Comparison of ENCODE assay signal across 32 mouse cellular contexts in the genomic region with DNA sequence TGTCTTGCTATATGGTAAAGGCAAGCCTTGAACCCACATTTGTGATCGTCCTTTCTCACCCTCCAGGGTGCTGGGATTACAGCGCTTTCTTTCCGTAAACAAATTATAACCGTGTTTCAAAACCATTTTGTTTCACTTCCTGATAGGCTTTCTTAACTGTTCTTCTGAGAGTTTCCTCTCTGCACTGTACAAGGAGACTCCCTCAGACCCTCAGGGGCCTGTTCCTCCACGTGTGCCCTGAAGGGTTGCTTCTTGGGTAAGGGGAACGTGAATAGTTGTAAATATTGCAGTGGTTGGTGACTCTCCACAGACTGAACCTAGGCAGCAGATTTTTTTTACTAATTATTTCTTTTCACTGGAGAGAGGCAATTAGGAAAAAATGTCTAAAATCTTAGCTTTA. TPM values are rescaled to one million over a fixed set of nuclear protein-coding genes. Genes with fewer than 3 reads are reported as not detected.
A peak's percentile ranks its signal among the peaks of the same experiment; 100 is the strongest.
DNase-seq lines count a peak whose midpoint lies in the region; ATAC-seq and TF ChIP-seq lines count a peak whose summit lies in the region.
"Had no signal": no experiment of that assay in that cellular context is flagged by ENCODE, and none has a peak within 500 bp of the region (broad histone marks: within the 10 kb centered on the region; RNA-seq: fewer than 3 reads in every experiment).

No protein-coding gene starts in this region.

- DNase-seq in liver, postnatal 0 days, result no peak
- DNase-seq in CH12.LX (ENCODE audit: extremely low read depth), result peak; percentile 27
- no peak for DNase-seq in T-cell, adult 2 months (ENCODE audit: low spot score)
- no peak for DNase-seq in left cerebral cortex, adult 18-20 months (ENCODE audit: low spot score in 2 of 2)
- DNase-seq: adrenal gland, postnatal 10 days; adrenal gland, postnatal 36 days; cerebellum, adult 11 months; cerebellum, adult 2 months; cerebellum, adult 9-11 months; cerebellum, postnatal 25 days; embryo, embryonic 11 days; forebrain, postnatal 0 days; gastrocnemius, postnatal 25 days; heart, adult 2 months; heart, postnatal 14 days; heart, postnatal 4 days had no signal

- no peak overlapping the region for H3K9ac ChIP-seq in liver, postnatal 0 days (replicated peaks)
- H3K9ac ChIP-seq in liver, embryonic 12.5 days, result no peak overlapping the region
- H3K9ac ChIP-seq in CH12.LX (ENCODE audit: insufficient read depth, low read depth), result no peak overlapping the region
- H3K9ac ChIP-seq in forebrain, embryonic 16.5 days (replicated peaks; ENCODE audit: low read depth, low read length), result no peak overlapping the region
- H3K9ac ChIP-seq: embryonic facial prominence, embryonic 13.5 days; forebrain, embryonic 13.5 days; forebrain, postnatal 0 days; heart, embryonic 13.5 days; hindbrain, embryonic 15.5 days had no signal

- TF ChIP-seq CTCF in liver, postnatal 0 days (IDR thresholded peaks at IDR 0.05; ENCODE audit: low read depth), result no peak
- TF ChIP-seq CTCF in CH12.LX (conservative IDR thresholded peaks at IDR 0.05 in 1 of 2, IDR thresholded peaks at IDR 0.05 in 1 of 2; ENCODE audit: low read depth in 2 of 2, low read length in 2 of 2), result no peak

- 0 out of 2 replicates have a peak, but pooled peaks cover 2% of the 10 kb centered on the region for H3K4me1 ChIP-seq in liver, postnatal 0 days (ENCODE audit: insufficient read depth)
- no peaks in the 10 kb centered on the region for H3K4me1 ChIP-seq in liver, embryonic 12.5 days
- H3K4me1 ChIP-seq in CH12.LX (ENCODE audit: control insufficient read depth in 1 of 2, insufficient read depth in 2 of 2), result peaks cover 0 to 7% of the 10 kb centered on the region in 2 experiments; a peak in 2 of 4 replicates
- H3K4me1 ChIP-seq in forebrain, embryonic 16.5 days (replicated peaks; ENCODE audit: control insufficient read depth, insufficient read depth, low read length), result no peaks in the 10 kb centered on the region
- H3K4me1 ChIP-seq: embryonic facial prominence, embryonic 13.5 days; forebrain, embryonic 13.5 days; hindbrain, embryonic 15.5 days had no signal

- no peak for TF ChIP-seq POLR2A in CH12.LX (IDR thresholded peaks at IDR 0.05; ENCODE audit: low read depth, low read length)

- no peaks in the 10 kb centered on the region for H3K79me2 ChIP-seq in CH12.LX (replicated peaks; ENCODE audit: control insufficient read depth, extremely low read depth, insufficient read depth, poor library complexity, severe bottlenecking)

- peak overlapping the region; percentile 34 for H3K27ac ChIP-seq in liver, postnatal 0 days (ENCODE audit: low read depth)
- no peak overlapping the region for H3K27ac ChIP-seq in liver, embryonic 12.5 days
- H3K27ac ChIP-seq in CH12.LX (ENCODE audit: insufficient read depth, low read depth), result no peak overlapping the region
- H3K27ac ChIP-seq in forebrain, embryonic 16.5 days (ENCODE audit: low read length), result no peak overlapping the region
- H3K27ac ChIP-seq: embryonic facial prominence, embryonic 10.5 days; embryonic facial prominence, embryonic 13.5 days; forebrain, embryonic 13.5 days; heart, adult 2 months; heart, embryonic 10.5 days; heart, embryonic 13.5 days; hindbrain, embryonic 15.5 days had no signal

- no peaks in the 10 kb centered on the region for H3K36me3 ChIP-seq in liver, postnatal 0 days (replicated peaks; ENCODE audit: insufficient read depth, low read length)
- no peaks in the 10 kb centered on the region for H3K36me3 ChIP-seq in liver, embryonic 12.5 days
- H3K36me3 ChIP-seq in CH12.LX (replicated peaks in 1 of 2; ENCODE audit: control insufficient read depth in 1 of 2, insufficient read depth in 1 of 2, low read length in 1 of 2), result no peaks in the 10 kb centered on the region
- no peaks in the 10 kb centered on the region for H3K36me3 ChIP-seq in forebrain, embryonic 16.5 days (ENCODE audit: control insufficient read depth, insufficient read depth)
- H3K36me3 ChIP-seq: embryonic facial prominence, embryonic 10.5 days; embryonic facial prominence, embryonic 13.5 days; heart, embryonic 10.5 days; heart, embryonic 13.5 days; hindbrain, embryonic 15.5 days had no signal

- TF ChIP-seq EP300 in liver, postnatal 0 days (IDR thresholded peaks at IDR 0.05; ENCODE audit: low read depth), result no peak
- TF ChIP-seq EP300 in CH12.LX (IDR thresholded peaks at IDR 0.05; ENCODE audit: low read length), result no peak

- no peaks in the 10 kb centered on the region for H3K9me3 ChIP-seq in liver, postnatal 0 days (ENCODE audit: low read length)
- H3K9me3 ChIP-seq in liver, embryonic 12.5 days (replicated peaks), result no peaks in the 10 kb centered on the region
- H3K9me3 ChIP-seq in CH12.LX (replicated peaks; ENCODE audit: low read length), result peaks cover 2% of the 10 kb centered on the region
- H3K9me3 ChIP-seq in forebrain, embryonic 16.5 days (ENCODE audit: control insufficient read depth, low read length), result no peaks in the 10 kb centered on the region
- H3K9me3 ChIP-seq: embryonic facial prominence, embryonic 10.5 days; embryonic facial prominence, embryonic 13.5 days; forebrain, embryonic 13.5 days; heart, embryonic 10.5 days; heart, embryonic 13.5 days; hindbrain, embryonic 15.5 days had no signal

- in situ Hi-C loops in CH12.LX (cut with MboI; ENCODE audit: low pct_ligation_motif_present, low pct_unique_long_range_greater_than_20kb, low sequenced_read_pairs), result no loop called here

- dilution Hi-C loops in CH12.LX (cut with MboI; ENCODE audit: extremely low pct_ligation_motif_present, extremely low pct_unique_long_range_greater_than_20kb, low sequenced_read_pairs), result no loop called here

- H3K4me2 ChIP-seq in liver, postnatal 0 days (ENCODE audit: low read depth, low read length), result no peak overlapping the region
- no peak overlapping the region for H3K4me2 ChIP-seq in liver, embryonic 12.5 days
- H3K4me2 ChIP-seq in CH12.LX (ENCODE audit: insufficient read depth, low read depth, poor library complexity, severe bottlenecking), result peak overlapping the region; percentile 13; the same call in 1 of the 2 replicates
- no peak overlapping the region for H3K4me2 ChIP-seq in forebrain, embryonic 16.5 days (ENCODE audit: low read length)
- H3K4me2 ChIP-seq: embryonic facial prominence, embryonic 13.5 days; forebrain, embryonic 13.5 days; heart, embryonic 13.5 days; hindbrain, embryonic 15.5 days had no signal

- WGBS in liver, postnatal 0 days (ENCODE audit: insufficient replicate concordance), result 43% methylated on average over 6 of the region's 6 CpGs
- WGBS in liver, embryonic 12.5 days (ENCODE audit: insufficient replicate concordance), result 59% methylated on average over 6 of the region's 6 CpGs
- 80% methylated on average over 6 of the region's 6 CpGs for WGBS in forebrain, embryonic 16.5 days

- 0 out of 2 replicates have a peak, but pooled peaks have one; percentile 27 for ATAC-seq in liver, postnatal 0 days
- no peak for ATAC-seq in liver, embryonic 12.5 days
- peak; percentile 93 for ATAC-seq in granulocyte monocyte progenitor cell, adult 5-6 weeks (replicated peaks; ENCODE audit: poor library complexity, severe bottlenecking)
- ATAC-seq in monocyte, adult 5-6 weeks (replicated peaks; ENCODE audit: insufficient number of reproducible peaks, low FRiP score, low TSS enrichment, poor library complexity, severe bottlenecking), result peak; percentile 40; the same call in 1 of the 2 replicates
- ATAC-seq in forebrain, embryonic 16.5 days, result no peak
- ATAC-seq: CD4-positive, CD25-positive, alpha-beta regulatory T cell, adult 4 months; forebrain, embryonic 13.5 days; forebrain, postnatal 0 days had no signal

- H3K4me3 ChIP-seq in liver, postnatal 0 days (ENCODE audit: low read depth, low read length), result no peak overlapping the region
- H3K4me3 ChIP-seq in liver, embryonic 12.5 days, result no peak overlapping the region
- no peak overlapping the region for H3K4me3 ChIP-seq in CH12.LX (replicated peaks in 1 of 3; ENCODE audit: low read depth in 2 of 3, low read length in 2 of 3, poor library complexity in 1 of 3)
- H3K4me3 ChIP-seq in forebrain, embryonic 16.5 days (replicated peaks; ENCODE audit: low read length), result no peak overlapping the region
- H3K4me3 ChIP-seq: embryonic facial prominence, embryonic 10.5 days; embryonic facial prominence, embryonic 13.5 days; erythroblast, embryonic 14.5 days; forebrain, embryonic 13.5 days; heart, adult 2 months; heart, embryonic 10.5 days; heart, embryonic 13.5 days; hindbrain, embryonic 15.5 days had no signal

- 0 out of 2 replicates have a peak, but pooled peaks cover under 1% of the 10 kb centered on the region for H3K27me3 ChIP-seq in liver, postnatal 0 days (ENCODE audit: insufficient read depth, low read length)
- H3K27me3 ChIP-seq in liver, embryonic 12.5 days (replicated peaks), result peaks cover 23% of the 10 kb centered on the region
- no peaks in the 10 kb centered on the region for H3K27me3 ChIP-seq in CH12.LX (replicated peaks)
- no peaks in the 10 kb centered on the region for H3K27me3 ChIP-seq in forebrain, embryonic 16.5 days (replicated peaks; ENCODE audit: control insufficient read depth, insufficient read depth, low read length)
- H3K27me3 ChIP-seq: embryonic facial prominence, embryonic 13.5 days; forebrain, embryonic 13.5 days; heart, embryonic 13.5 days; hindbrain, embryonic 15.5 days had no signal

- TF ChIP-seq RAD21 in CH12.LX (IDR thresholded peaks at IDR 0.05; ENCODE audit: low read depth, low read length), result no peak

TF ChIP-seq in CH12.LX, 34 proteins besides CTCF, POLR2A, EP300 and RAD21 (continues in another document):
- TF ChIP-seq JUND (conservative IDR thresholded peaks at IDR 0.05; ENCODE audit: low read depth, low read length) (no peak), ZKSCAN1 (IDR thresholded peaks at IDR 0.05; ENCODE audit: borderline replicate concordance, low read depth, low read length) (no peak), RCOR1 (conservative IDR thresholded peaks at IDR 0.05; ENCODE audit: low read depth, low read length) (no peak), KAT2A (IDR thresholded peaks at IDR 0.05; ENCODE audit: insufficient replicate concordance, low read length) (no peak), PAX5 (IDR thresholded peaks at IDR 0.05; ENCODE audit: low read length) (no peak), BHLHE40 (IDR thresholded peaks at IDR 0.05; ENCODE audit: low read depth, low read length) (no peak), JUN (IDR thresholded peaks at IDR 0.05; ENCODE audit: insufficient read depth, low read depth, low read length) (no peak), ZNF384 (IDR thresholded peaks at IDR 0.05; ENCODE audit: low read depth, low read length) (no peak)

RNA-seq across cellular contexts. Expression of gene Rxfp1, which starts 51.3 kb away (rescaled TPM):
- 0.02 TPM in 1 of 2 replicates, not detected in the other for polyA plus RNA-seq in liver, postnatal 0 days (2015; fragmentation: Nextera tagmentation; extraction: Ambion mirVana)
- 0.02 TPM in 1 of 2 replicates, not detected in the other for polyA plus RNA-seq in liver, embryonic 12.5 days (2016; fragmentation: Nextera tagmentation; extraction: Ambion mirVana)
- total RNA-seq in CH12.LX (2012; rRNA removed) (0.08 TPM in 2 replicates), CH12.LX (2014; rRNA removed) (0.54 and 0.68 TPM in 2 replicates)
- 0.87 and 0.98 TPM in 2 replicates for polyA plus RNA-seq in CH12.LX (2012; ENCODE audit: insufficient read length, low read depth)
- not detected in 2 replicates for total RNA-seq in granulocyte monocyte progenitor cell, adult 5-6 weeks (2014; fragmentation: Nextera tagmentation)
- total RNA-seq in granulocyte monocyte progenitor cell, adult 5-6 weeks (2017), result not detected in 2 replicates
- 0.10 TPM in 1 of 3 replicates, not detected in the others for total RNA-seq in monocyte, adult 5-6 weeks (2017)
- polyA plus RNA-seq in forebrain, embryonic 16.5 days (2015; fragmentation: Nextera tagmentation; extraction: Ambion mirVana), result 0.16 and 0.41 TPM in 2 replicates
- 10 to 100 TPM; 12.0 to 16.8 TPM for total RNA-seq in left cerebral cortex, adult 18-20 months (2021)
- total RNA-seq: adrenal gland, adult 18-20 months; gastrocnemius, postnatal 25 days had no signal
- polyA plus RNA-seq: C2C12; CD4-positive, CD25-positive, alpha-beta regulatory T cell, adult 4 months; erythroblast, embryonic 14.5 days; forebrain, embryonic 13.5 days; hindbrain, embryonic 11.5 days; intestine, embryonic 14.5 days had no signal

Comparison
In these comparisons a context has a peak if more than half of its experiments do, and no peak if none do; other contexts are left out.
1. ATAC-seq: peak in liver, postnatal 0 days (single experiment), granulocyte monocyte progenitor cell, adult 5-6 weeks (single experiment) and monocyte, adult 5-6 weeks (single experiment); none in liver, embryonic 12.5 days (single experiment) and forebrain, embryonic 16.5 days (single experiment).
2. RNA of gene Rxfp1, which starts 51.3 kb away (total RNA-seq): 12.0 to 16.8 TPM in left cerebral cortex, adult 18-20 months; 0.08 to 0.68 TPM in CH12.LX, not detected in granulocyte monocyte progenitor cell, adult 5-6 weeks and 0.10 TPM in monocyte, adult 5-6 weeks; every median in the first group is over 4 times any median in the second.